ENCODE assay signal across 8 mouse cellular contexts in genomic region chr5:3893459-3894293, GRCm38 (mm10). TPM values are rescaled to one million over a fixed set of nuclear protein-coding genes. Genes with fewer than 3 reads are reported as not detected.
DNase-seq lines count a peak whose midpoint lies in the region; ATAC-seq and TF ChIP-seq lines count a peak whose summit lies in the region.
"Not testable (repeated sequence)": the region's sequence is repeated elsewhere in the genome, so short reads cannot be mapped to it uniquely, and the experiment has no call there.

TSS of gene Mterf1a (minus strand) at chr5:3893933.

- H3K9ac ChIP-seq in forebrain, embryonic 16.5 days (replicated peaks; ENCODE audit: low read depth, low read length), result peak within 1 kb of the TSS; percentile 38
- H3K9ac ChIP-seq in liver, embryonic 16.5 days (ENCODE audit: low read depth, low read length), result peak within 1 kb of the TSS; percentile 58

- H3K27me3 ChIP-seq in G1E (ENCODE audit: insufficient read depth, low read length); cerebellum, adult 2 months (ENCODE audit: control insufficient read depth, insufficient read depth, low read length); forebrain, embryonic 16.5 days (replicated peaks; ENCODE audit: control insufficient read depth, insufficient read depth, low read length); liver, embryonic 16.5 days (ENCODE audit: control insufficient read depth, insufficient read depth, low read depth, low read length); testis, adult 2 months (ENCODE audit: control insufficient read depth, insufficient read depth, low read length): not testable (repeated sequence)

- not testable (repeated sequence) for TF ChIP-seq POLR2A in cerebellum, adult 2 months (IDR thresholded peaks at IDR 0.05; ENCODE audit: borderline replicate concordance, insufficient read depth, low read length); testis, adult 2 months (IDR thresholded peaks at IDR 0.05; ENCODE audit: control insufficient read depth, low read depth, low read length)

- H3K9me3 ChIP-seq in G1E (replicated peaks); forebrain, embryonic 16.5 days (ENCODE audit: control insufficient read depth, low read length); liver, embryonic 16.5 days (replicated peaks; ENCODE audit: control insufficient read depth, low read length): not testable (repeated sequence)

- H3K4me2 ChIP-seq in forebrain, embryonic 16.5 days (ENCODE audit: low read length), result peak within 1 kb of the TSS; percentile 79
- H3K4me2 ChIP-seq in liver, embryonic 16.5 days (ENCODE audit: low read depth, low read length), result peak within 1 kb of the TSS; percentile 49

- TF ChIP-seq CTCF in G1E (IDR thresholded peaks at IDR 0.05; ENCODE audit: low read depth, low read length); cerebellum, adult 2 months (IDR thresholded peaks at IDR 0.05; ENCODE audit: borderline replicate concordance, insufficient read depth, low read depth, low read length); testis, adult 2 months (IDR thresholded peaks at IDR 0.05; ENCODE audit: control insufficient read depth, insufficient read depth, insufficient replicate concordance, low read depth, low read length): not testable (repeated sequence)

- H3K4me3 ChIP-seq in G1E (ENCODE audit: low read depth, low read length), result peak within 1 kb of the TSS; percentile 66
- peak within 1 kb of the TSS; percentile 47 for H3K4me3 ChIP-seq in cerebellum, adult 2 months (replicated peaks; ENCODE audit: insufficient read depth, low read depth, low read length)
- H3K4me3 ChIP-seq in forebrain, embryonic 16.5 days (replicated peaks; ENCODE audit: low read length), result peak within 1 kb of the TSS; percentile 47
- peak within 1 kb of the TSS; percentile 51 for H3K4me3 ChIP-seq in liver, embryonic 16.5 days (ENCODE audit: low read depth, low read length)
- H3K4me3 ChIP-seq in testis, adult 2 months (ENCODE audit: control insufficient read depth, low read depth, low read length), result peak within 1 kb of the TSS; percentile 63

- H3K27ac ChIP-seq in cerebellum, adult 2 months (ENCODE audit: insufficient read depth, low read length); forebrain, embryonic 16.5 days (ENCODE audit: low read length); liver, embryonic 16.5 days (ENCODE audit: low read length); testis, adult 2 months (ENCODE audit: control insufficient read depth, insufficient read depth, low read depth, low read length): not testable (repeated sequence)

- not testable (repeated sequence) for H3K4me1 ChIP-seq in G1E (ENCODE audit: insufficient read depth, low read depth, low read length); cerebellum, adult 2 months (ENCODE audit: control insufficient read depth, insufficient read depth, low read length); forebrain, embryonic 16.5 days (replicated peaks; ENCODE audit: control insufficient read depth, insufficient read depth, low read length); liver, embryonic 16.5 days (ENCODE audit: control insufficient read depth, low read depth, low read length); testis, adult 2 months (ENCODE audit: control insufficient read depth, insufficient read depth, low read length)

- not testable (repeated sequence) for DNase-seq in G1E (ENCODE audit: low spot score)
- peak; percentile 62 to 69 for DNase-seq in cerebellum, adult 2 months
- peak; percentile 2 for DNase-seq in heart, postnatal 25 days (ENCODE audit: low spot score)
- peak; percentile 34 to 49 for DNase-seq in kidney, postnatal 4 days
- DNase-seq in natural killer cell, adult 2 months (ENCODE audit: low spot score in 2 of 2), result peak; percentile 39 to 56

- intact Hi-C loops in heart, postnatal 25 days (cut with DNase I), result loop anchor here (1.0 to 10.0 kb wide), 2 partner anchors 298 to 1021 kb away; no protein-coding TSS in a partner anchor

- peak; percentile 99 for ATAC-seq in G1E (ENCODE audit: extremely low read depth, insufficient number of reproducible peaks, low FRiP score, poor library complexity, severe bottlenecking)
- peak; percentile 100 for ATAC-seq in forebrain, embryonic 16.5 days
- ATAC-seq in liver, embryonic 16.5 days (ENCODE audit: low read depth), result peak; percentile 100

- H3K36me3 ChIP-seq in G1E (replicated peaks); forebrain, embryonic 16.5 days (ENCODE audit: control insufficient read depth, insufficient read depth); liver, embryonic 16.5 days (ENCODE audit: control insufficient read depth, insufficient read depth); testis, adult 2 months (ENCODE audit: control insufficient read depth, insufficient read depth, low read length): not testable (repeated sequence)

- 2% methylated on average over 9 of the region's 47 CpGs for WGBS in cerebellum, adult 2 months
- WGBS in forebrain, embryonic 16.5 days, result 0% methylated on average over 6 of the region's 47 CpGs
- whole genome bisulfite sequencing in liver, embryonic 16.5 days (ENCODE audit: insufficient replicate concordance), result under 1% methylated on average over 6 of the region's 47 CpGs

RNA-seq across cellular contexts. Expression of gene Mterf1a, which starts in this region (rescaled TPM):
- total RNA-seq in G1E (2014; fragmentation: Nextera tagmentation) (18.8 and 22.9 TPM in 2 replicates), G1E (2017) (34.8 and 42.3 TPM in 2 replicates)
- 0.88 and 0.92 TPM in 2 replicates for polyA plus RNA-seq in G1E (2012)
- polyA plus RNA-seq in cerebellum, adult 2 months (2012; rRNA removed), result 4.3 and 5.2 TPM in 2 replicates
- polyA plus RNA-seq in forebrain, embryonic 16.5 days (2015; fragmentation: Nextera tagmentation; extraction: Ambion mirVana), result 8.6 and 10.9 TPM in 2 replicates
- 1 to 10 TPM; 3.3 to 3.8 TPM for total RNA-seq in heart, postnatal 25 days (2021)
- polyA plus RNA-seq in liver, embryonic 16.5 days (2015; fragmentation: Nextera tagmentation; extraction: Ambion mirVana), result 4.0 and 4.8 TPM in 2 replicates
- polyA plus RNA-seq in testis, adult 2 months (2012; rRNA removed), result 1.5 and 1.7 TPM in 2 replicates

Comparison
In these comparisons a context has a peak if more than half of its experiments do, and no peak if none do; other contexts are left out.
1. RNA of gene Mterf1a (total RNA-seq): 18.8 to 42.3 TPM in G1E; 3.3 to 3.8 TPM in heart, postnatal 25 days; every median in the first group is over 4 times any median in the second.
2. Peak in every context shown above with its lines, with median percentiles within 50 percentile points of each other: ATAC-seq and H3K4me3 ChIP-seq.